ENCODE assay signal across 1 mouse cellular context in genomic region chr2:181188681-181189080, GRCm38 (mm10).
TF ChIP-seq lines count a peak whose summit lies in the region.

No protein-coding gene starts in this region.

TF ChIP-seq in CH12.LX, 34 proteins besides CTCF, POLR2A, EP300 and RAD21 (continued from another document):
- no peak for TF ChIP-seq POLR2AphosphoS2 (IDR thresholded peaks at IDR 0.05; ENCODE audit: low read depth, low read length)
- no peak for TF ChIP-seq ZNF384 (IDR thresholded peaks at IDR 0.05; ENCODE audit: low read depth, low read length)
- TF ChIP-seq MXI1 (IDR thresholded peaks at IDR 0.05; ENCODE audit: low read depth, low read length): no peak
- TF ChIP-seq MAZ (IDR thresholded peaks at IDR 0.05; ENCODE audit: low read depth, low read length): no peak
- no peak for TF ChIP-seq MAFK (IDR thresholded peaks at IDR 0.05; ENCODE audit: insufficient replicate concordance, low read length)
- no peak for TF ChIP-seq GABPA (IDR thresholded peaks at IDR 0.05; ENCODE audit: insufficient replicate concordance, low read depth, low read length)
- no peak for TF ChIP-seq E2F4 (IDR thresholded peaks at IDR 0.05; ENCODE audit: insufficient replicate concordance, low read depth, low read length)
- no peak for TF ChIP-seq UBTF (IDR thresholded peaks at IDR 0.05; ENCODE audit: low read depth, low read length)
- TF ChIP-seq USF1 (IDR thresholded peaks at IDR 0.05; ENCODE audit: low read depth, low read length): no peak
- peak; percentile 41; the same call in 1 of the 2 replicates for TF ChIP-seq SIN3A (IDR thresholded peaks at IDR 0.05; ENCODE audit: low read length)
- TF ChIP-seq SMC3 (IDR thresholded peaks at IDR 0.05; ENCODE audit: low read depth, low read length): no peak
- peak; percentile 35 for TF ChIP-seq HCFC1 (IDR thresholded peaks at IDR 0.05; ENCODE audit: low read depth, low read length)
- peak; percentile 48; the same call in 1 of the 2 replicates for TF ChIP-seq ETS1 (conservative IDR thresholded peaks at IDR 0.05; ENCODE audit: low read depth, low read length)
